Mouse (Mus musculus) CD4-positive, CD25-positive, alpha-beta regulatory T cell, adult 4 months (primary cell): ENCODE results near the gene 2010003K11Rik. TPM values are rescaled to one million over a fixed set of nuclear protein-coding genes. Genes with fewer than 3 reads are reported as not detected.

ENCODE experiments used
- ATAC-seq: one replicate; pipeline ENCODE4 v1.8.0; 2017
- polyA plus RNA-seq, 2 experiments: library from polyadenylated mRNA; unstranded; fragments of 100-300 nt; shearing (Covaris generic); gene quantifications; one replicate each; pipeline ENCODE4 v1.2.1; 2017

Gene 2010003K11Rik
- polyA plus RNA-seq, 2 experiments from 2014 or later: not detected

DNA sequence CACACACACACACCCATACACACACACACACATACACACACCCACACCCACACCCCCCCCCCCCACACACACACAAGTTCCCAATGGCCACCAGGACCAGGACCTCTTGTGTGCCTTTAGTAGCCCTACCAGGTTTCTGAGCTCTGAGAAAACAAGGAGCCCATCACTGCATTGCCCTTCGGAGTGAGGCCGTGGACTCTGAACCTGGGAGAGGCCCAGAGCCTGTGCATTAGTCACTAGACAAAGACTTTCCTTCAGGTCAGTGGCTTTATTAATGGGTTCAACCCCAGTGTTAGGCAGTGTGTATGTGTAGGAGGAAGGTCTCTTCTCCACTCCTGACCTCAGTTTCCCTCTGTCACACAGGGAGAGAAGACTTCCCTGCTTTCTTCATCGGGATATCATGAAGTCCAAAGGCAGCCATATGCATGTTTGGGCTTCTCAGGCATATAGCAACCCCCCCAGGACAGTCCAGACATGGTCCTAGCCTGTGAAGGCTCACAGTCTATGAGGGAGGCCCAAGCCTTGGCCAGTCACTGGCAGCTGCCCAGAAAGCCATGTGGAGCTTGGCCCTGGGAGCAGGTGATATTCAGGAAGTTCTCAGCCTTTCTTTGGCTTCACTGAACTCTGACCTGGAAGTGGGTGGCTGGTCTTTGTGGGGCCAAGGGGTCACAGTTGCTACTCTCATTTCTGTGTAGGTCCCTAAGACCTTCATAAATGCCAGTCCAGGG lies 1.7 kb downstream of the 2010003K11Rik start:
- ATAC-seq: no peak

DNA sequence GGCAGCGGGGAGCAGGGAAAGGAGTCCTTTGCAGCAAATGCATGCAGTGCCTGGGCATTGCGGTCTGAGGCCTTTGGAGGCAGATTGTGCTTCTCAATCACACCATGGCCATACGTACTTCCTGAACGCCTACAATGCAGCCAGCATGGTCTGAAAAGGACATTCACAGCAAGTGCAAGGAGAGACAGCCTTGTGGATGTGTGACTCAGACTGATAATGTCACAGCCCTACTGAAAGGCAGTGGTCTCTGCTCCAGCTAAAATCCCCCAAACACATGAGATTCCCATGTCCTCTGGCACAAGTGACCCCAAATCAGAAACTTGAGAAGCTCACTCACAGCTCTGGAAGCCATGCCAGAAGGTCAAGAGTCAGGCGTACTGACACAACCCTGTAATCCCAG lies 2.6 kb downstream of the 2010003K11Rik start:
- ATAC-seq: no peak

DNA sequence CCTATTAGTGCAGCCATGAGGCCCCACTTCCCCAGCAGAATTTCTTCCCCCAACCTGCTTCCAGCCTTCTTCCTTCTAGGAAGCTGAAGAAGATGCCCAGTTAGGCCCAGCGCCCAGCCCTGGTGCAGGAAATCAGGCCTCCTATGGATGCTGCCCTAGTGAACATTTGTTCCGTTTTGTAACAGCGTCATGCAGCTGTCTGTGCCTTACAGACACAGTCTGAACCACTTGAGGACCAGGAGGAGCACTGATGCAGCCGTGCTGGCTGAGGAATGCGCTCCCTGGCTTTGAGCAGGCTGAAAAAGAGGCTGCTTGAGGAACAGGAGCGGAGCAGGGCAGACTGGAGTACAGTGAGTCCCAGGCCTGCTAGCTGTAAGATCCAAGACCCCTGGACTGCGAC lies 3.7 kb downstream of the 2010003K11Rik start:
- no peak for ATAC-seq

DNA sequence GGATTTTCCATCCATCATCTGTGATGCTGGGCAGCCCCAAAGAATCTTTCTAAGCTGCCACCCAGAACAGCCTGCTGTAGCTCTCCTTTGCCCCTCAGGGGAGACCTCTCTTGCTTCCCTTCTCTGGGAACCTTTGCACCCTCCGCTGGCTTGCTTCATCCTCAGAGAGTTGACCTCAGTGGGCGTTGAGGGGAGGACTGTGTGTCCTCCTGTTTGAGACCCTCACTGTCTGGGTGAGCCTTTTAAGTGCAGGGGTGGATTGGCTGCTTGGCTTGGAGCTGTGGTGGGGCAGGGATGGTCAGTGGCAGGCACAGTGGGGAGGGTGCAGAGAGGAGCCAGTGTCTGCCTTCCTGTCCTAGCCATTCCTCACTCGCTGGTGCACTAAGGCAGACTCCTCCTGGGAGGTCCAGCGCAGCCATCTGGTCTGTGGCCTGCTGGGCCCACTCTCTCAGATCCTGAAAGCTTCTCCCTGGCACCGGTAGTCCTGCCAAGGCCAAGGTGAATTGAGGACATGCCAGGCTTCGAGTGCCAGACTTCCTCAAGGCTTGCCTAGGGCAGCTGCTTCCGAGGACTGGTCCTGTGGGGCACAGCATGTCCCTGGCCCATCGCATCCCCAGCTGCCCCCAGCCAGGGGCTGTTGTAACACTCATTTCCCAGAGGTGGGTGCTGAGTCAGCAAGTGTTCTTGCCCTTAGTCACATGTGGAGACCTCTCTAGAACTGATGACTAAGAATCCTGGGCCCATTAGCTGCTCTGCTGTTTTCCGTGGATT lies 5.7 kb downstream of the 2010003K11Rik start:
- no peak for ATAC-seq

DNA sequence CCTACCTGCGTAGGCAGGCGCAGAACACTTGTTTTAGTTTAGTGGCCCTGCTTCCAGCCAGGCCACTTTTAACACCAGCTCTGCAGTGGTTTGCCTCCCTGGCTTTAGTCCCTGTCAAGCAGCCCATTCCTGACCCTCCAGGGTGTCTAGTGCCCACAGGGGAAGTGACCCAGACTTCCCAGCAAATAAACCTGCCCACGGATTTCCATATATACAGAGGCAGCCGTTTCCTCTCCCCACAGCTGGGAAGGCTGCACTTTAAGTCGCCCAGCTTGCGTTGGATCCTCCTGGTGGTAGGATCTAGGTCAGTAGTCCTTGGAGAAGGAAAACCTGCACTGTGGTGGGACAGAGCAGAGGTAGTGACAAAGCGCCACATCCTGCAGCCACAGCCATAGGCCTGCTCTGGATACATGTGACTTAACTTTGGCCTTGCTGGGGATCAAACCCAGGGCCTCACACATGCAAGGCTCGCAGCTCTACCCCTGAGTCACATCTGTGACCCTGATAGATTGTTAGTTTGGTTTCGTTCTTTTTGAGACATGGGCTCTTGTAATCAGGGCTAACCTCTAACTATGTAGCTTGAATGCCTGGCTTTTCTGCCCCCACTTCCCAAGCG lies 7.2 kb downstream of the 2010003K11Rik start:
- no peak for ATAC-seq

DNA sequence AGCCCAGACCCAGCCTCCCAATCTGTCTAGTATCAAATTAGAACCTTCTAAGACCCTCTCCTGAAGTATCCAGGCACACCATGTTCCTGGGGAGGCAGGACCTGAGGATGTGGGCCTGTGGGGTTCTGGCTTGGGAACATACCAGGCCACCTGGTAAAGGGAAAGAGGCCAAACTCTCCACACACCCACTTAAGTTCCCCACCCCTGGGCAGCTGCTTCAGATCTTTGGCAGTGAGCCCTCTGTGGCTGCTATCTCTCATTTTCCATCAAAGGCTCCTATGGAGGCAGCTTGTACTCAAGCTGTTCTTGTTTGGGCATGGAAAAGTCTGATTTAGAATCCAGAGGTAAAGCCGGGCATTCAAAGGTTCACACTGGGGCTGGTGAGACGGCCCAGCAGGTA lies 10.5 kb downstream of the 2010003K11Rik start:
- ATAC-seq: no peak

DNA sequence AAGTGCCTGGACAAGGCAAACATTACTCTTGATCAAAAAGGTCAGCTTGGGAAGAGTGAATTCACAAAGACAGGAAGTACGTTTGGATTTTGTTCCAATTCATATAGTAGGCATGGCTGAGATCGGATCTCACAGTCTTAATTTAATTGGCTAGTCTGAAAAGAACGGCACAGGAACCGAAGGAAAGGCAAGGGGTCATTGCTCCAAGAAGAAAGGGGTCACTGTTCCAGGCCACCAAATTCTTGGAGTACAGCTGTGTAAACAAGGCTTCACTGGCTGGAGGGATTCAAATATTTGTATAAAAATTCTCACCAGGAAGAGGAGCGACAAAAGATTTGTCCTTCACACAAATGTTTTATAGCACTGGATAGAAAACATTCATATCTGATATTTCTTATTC lies 13.4 kb downstream of the 2010003K11Rik start:
- no peak for ATAC-seq

DNA sequence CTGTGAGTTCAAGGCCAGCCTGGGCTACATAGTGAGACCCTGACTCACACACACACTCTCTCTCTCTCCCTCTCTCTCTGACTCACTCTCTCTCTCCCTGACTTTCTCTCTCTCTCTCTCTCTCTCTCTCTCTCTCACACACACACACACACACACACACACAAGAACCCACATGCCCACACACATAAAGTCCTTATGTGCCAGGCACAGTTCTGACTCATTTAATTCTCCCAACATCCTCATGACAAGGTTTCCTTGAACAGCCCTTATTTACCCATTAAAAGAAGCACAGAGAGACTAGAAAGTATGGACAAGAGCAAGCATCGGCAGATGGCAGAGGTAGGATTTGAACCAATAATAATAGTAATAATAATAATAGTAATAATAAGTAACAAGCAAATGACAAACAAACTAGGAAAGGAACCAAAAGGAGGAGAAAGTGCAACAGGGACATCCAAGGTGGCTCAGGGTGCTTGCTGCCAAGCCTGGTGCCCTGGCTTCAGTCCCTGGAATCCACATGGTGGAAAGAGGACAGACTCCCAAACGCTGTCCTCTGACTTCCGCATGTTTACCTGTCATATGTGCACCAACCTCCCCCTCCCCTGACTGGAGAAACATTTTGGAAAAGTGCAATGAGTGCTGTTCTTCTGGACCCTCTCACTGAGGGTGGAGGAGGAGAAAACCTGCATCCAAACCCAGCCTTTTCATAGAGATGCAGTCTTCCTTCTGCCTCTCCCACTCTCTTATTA lies 16.1 kb downstream of the 2010003K11Rik start:
- ATAC-seq: no peak

DNA sequence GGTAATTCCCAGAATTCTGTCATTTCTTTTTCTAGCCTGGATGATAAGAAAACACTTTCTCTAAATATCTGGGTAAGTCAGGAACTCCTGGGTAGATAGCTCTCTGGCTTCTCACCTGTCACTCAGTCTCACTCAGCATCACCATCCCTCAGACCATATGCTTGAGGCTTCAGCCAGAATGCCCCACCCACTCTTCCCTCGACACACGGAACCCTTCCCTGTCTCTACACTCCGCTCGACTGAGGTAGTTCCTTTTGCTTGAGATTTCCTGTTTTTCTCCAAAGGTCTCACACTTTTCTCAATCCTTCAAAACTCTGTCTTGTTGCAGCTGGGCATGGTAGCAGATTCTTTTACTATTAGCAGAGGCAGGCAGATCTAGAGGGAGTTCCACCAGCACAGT lies 17.1 kb downstream of the 2010003K11Rik start:
- ATAC-seq: no peak

DNA sequence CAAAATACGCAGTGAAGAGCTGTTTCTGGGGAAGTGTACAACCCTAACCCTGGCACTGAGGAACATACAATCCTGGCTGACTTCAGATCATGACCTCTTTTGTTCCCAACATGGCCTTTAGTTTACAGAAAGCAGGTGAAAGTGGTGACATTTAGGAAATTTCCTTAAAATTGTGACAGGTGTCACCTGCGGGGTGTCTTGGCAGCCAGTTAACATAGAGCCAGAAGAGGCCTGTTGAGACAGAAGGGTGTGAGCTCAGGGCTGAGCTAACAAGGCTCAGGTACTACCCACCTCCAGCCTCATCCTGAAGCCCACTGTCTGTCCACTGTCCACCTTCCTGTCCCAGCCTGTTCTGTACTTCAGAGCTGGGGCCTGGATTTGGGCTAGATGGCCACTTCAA lies 18.3 kb downstream of the 2010003K11Rik start:
- ATAC-seq: no peak

DNA sequence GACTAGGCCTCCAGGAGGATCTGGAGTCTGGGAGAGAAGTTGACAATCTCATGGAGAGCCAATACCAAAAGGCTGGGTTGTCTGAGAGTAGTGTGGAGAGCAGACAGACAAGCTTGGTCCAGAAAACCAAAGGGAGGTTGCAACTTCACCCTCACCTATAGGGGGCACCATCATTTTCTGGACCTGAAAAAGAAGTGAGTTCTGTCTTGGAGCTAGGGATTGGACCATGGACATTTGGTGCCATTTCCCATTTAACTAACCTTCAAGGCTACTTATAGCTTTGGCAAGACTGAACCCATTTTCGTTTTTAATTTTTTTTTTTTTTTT lies 20.2 kb downstream of the 2010003K11Rik start:
- ATAC-seq: no peak

DNA sequence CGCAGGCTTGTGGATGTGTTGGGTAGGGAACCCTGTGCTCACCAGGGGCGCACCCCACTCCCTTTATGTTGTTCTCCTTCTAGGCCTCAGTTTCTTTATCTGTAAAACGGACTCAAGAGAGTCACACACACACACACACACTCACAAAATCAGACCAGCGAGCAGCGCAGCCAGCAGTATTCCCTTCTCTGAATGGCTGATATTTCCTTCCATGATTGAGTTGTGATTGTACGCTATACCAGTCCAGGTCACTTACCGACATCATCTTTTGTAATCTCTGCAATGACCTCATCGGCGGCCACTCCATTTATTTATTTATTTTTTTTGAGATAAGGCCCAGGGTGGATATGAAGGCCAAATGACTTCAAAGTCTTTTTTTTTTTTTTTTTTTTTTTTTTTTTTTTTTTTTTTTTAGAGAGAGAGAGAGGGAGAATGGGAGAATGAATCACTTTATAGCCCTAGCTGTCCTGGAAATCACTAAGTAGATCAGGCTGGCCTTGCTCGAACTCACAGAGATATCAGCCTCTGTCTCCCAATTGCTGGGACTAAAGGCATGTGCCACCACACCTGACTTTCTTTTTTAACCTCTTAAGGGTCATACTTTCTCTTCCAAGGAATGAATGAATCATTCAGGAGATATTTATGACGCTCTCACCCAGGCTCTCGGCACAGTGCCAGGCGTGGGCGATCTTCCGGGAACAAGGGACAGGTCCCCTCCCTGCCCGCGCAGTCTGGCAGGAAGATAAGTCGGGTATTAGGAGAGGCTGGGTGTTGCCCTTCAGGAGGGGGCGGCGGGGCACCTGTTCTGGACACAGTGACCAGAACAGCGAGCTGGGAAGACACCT lies 20.8 kb downstream of the 2010003K11Rik start, which contains the start of gene Syt12:
Gene Syt12 (minus strand): TSS at position 103 of the 845 bp plus-strand sequence.
- no peak for ATAC-seq

DNA sequence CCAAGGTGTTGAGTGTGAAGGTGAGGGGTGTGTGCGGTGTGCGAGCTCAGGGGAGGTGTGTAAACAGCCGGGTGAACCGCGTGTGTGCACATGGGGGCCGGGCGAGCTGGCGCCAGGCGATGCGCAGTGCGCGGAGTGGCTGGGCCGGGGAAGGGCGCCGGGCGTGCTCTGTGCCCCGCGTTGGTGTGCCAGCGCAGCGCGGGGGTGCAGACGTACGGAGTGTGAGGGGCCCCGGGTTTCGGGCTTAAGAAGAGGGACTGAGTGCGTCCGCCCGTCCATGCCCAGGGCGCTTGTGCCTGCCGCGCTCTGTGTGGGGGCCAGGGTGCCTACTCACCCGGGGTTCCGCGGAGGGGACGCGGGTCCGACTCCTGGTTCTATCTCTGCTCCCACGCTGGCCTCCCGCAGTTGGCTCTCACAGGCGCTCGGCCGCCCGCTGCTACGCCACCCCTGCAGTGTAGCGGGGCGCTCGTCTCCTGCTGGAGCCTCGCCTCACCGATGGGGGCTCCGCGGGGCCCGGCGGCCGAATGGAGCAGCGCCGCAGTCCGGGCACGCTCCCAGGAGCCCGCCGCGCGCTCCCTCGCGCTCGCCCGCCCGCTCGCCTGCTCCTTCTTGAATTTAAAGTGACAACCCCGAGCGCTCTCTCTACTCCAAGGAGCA lies 21.7 kb downstream of the 2010003K11Rik start:
- no peak for ATAC-seq

DNA sequence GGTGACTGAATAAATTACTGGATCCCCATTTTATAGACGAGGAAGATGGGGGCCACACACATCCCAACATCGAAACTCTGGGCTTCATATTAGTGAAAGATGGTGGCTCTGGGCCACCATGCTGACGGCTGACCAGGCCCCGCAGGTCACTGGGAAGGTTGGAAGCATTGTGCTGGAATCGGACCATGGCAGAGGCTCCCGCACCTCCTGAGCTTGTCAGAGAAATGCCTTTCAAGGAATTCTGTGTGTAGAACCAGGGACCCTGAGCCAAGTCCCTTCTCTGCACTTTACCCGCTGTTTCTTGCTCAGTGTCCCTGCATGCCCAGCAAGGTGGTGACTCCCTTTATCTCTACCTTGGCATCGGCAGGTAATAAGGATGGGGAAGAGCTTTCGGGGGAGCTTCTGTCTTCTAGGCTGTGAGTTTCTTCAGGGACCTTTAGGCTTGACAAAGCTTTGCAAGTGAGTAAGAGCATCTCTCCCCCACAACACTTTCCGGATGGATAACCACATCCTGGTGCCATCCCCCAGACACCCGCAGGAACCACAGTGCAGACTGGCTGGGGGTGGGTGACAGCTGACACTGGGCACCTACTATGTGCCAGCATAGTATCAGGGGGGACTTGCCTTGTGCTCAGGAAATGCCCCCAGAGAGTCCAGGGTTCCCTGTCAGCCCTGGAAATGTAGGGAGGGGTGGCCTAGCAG lies 23.0 kb downstream of the 2010003K11Rik start:
- peak; percentile 51 for ATAC-seq

DNA sequence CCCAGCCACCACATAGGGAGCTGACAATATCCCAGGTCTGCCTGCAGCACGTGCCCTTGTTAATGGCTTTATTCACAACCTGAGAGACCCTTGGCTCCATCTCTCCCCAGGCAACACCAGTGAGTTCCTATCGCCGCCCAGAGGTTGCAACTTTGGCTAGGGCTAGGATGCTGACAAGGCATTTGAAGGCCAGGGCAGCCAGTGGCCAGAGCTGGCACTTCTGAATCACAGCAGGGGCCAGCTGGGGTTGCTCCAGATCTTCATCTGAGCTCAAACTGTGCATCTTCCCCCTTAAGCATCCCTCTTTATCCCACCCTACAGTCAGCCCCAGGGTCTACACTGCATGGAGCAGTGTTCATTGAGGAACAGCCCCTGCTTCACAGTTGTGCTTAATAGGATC lies 23.6 kb downstream of the 2010003K11Rik start:
- no peak for ATAC-seq

DNA sequence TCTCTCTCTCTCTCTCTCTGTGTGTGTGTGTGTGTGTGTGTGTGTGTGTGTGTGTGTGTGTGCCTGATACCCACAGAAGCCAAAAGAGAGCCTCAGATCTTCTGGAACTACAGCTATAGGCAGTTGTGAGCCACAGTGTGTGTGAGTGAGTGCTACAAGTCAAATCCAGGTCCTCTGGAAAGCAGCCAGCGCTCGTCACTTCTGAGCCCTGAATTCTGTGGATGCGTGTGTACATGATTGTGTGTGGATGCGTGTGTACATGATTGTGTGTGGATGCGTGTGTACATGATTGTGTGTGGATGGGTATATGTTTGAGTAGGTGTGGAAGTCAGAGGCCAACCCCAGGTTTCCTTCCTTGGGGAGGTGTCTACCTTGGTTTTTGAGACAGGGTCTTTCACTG lies 24.8 kb downstream of the 2010003K11Rik start:
- no peak for ATAC-seq

DNA sequence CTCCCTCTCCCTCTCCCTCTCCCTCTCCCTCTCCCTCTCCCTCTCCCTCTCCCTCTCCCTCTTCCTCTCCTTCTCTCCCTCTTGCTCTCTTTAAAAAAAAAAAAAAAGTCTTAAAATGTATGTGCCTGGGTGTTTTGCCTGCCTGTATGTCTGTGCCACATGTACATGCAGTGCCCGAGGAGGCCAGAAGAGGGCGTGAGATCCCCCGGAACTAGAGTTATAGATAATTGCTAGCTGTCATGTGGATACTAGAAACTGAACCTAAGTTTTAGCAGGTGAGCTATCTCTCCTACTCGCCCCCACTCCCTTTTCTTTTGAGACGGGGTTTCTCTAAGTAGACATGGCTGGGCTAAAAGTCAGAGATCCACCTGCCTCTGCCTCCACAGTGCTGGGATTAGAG lies 30.0 kb downstream of the 2010003K11Rik start:
- no peak for ATAC-seq

DNA sequence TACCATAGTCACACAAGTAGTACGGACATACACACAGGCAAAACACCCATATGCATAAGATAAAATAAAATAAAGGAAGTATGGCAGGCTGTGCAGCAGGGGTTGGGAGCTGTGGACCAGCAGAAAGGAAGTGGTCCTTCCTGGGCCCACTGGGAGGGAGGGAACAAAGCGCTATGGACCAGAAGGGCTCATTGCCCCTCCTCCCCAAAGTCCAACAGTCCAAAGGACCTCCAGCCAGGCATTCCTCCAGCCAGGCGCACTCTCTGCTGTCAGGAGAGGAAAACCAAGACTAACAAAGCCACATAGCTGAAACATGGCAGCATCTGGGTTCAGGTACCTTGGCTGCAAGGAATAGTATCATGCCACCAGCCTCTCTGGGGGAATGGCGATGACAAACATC lies 33.7 kb downstream of the 2010003K11Rik start:
- no peak for ATAC-seq

DNA sequence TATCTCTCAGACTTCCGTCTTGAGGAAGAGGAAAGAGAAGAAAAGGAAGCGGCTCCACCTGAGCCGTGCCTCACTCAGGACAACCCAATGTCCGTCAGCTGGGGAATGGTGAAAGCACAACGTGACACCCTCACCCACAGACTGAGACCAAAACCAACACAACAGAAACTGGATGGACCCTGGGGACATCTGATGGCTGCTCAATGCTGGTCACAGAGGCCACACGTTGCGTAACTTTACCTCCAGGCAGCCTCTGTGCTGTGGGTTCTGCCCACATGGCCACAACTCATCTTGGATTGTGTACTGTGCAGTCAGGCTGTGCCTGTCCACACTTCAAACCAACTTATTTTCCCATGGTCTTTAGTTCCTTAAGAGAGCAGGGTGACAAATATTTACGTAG lies 36.4 kb downstream of the 2010003K11Rik start:
- ATAC-seq: no peak

DNA sequence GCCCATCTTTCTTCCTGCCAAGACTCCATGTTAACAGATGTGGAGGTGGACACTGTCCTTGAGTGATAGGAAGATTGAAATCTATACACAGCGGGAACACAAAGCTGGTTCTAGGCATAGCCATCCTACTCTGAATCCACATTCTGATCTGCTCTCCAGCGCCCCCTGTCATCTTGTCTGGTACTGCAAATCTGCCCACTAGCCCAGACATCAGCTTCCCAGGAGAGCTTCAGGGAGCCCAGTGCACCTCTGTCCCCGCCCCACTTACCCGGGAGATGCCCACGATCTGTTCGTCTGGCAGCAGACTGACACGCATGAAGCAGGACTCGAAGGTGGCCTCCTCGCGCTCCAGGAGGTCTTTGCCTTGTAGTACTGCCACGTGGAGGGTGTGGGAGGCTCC lies 42.2 kb downstream of the 2010003K11Rik start:
- ATAC-seq: no peak
